Mouse (Mus musculus) ZHBTc4 (cell line): ENCODE results near the gene Dhcr24.

Experiments
- DNase-seq: peaks from one replicate; pipeline ENCODE4 v3.0.0-alpha.2; 2011; ENCODE audit warnings: low read depth, low spot score

Dhcr24 gene

GRCm38 (mm10) chr4:106606639-106607554, 46.1 kb downstream of the Dhcr24 start:
- peak; percentile 83 for DNase-seq

DNA sequence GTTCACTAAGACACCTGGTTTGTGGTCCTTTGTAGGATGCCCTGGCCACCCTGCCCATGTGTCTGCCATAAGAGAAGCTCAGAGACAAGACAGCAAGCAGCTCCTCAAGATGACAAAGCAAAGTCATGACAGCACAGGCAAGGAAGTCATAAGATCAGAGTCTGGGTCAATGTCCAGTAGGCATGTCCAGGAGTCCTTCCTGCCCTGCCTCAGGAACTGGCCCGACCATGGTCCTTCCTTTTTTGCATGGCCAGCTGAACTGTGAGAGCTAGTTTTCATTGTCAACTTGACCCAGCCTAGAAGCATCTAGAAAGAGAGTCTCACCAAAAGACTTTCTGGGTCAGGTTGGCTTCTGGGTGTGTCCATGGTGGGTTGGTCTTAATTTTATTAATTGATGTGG, 47.1 kb downstream of the Dhcr24 start:
- DNase-seq: no peak

- DNase-seq: no peak
Measured at GRCm38 (mm10) chr4:106613105-106613504, 52.3 kb downstream of the Dhcr24 start.

DNA sequence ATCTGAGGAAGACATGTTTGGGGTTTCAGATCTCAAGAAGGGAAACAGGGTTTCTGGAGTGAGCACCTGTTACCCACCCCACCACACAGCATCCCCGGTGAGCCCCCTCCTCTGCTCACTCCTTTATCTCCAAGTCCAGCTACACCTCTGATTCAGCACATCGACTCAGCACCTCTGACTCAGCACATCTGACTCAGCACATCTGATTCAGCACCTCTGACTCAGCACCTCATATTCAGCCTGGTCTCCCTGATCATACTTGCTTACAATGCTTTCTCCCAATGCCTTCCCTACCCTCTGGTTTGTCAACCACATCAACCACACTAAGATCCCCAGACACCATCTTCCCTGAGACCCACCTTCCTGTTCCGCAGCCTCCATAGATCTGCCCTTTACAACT, 52.7 kb downstream of the Dhcr24 start:
- peak; percentile 45 for DNase-seq

DNA sequence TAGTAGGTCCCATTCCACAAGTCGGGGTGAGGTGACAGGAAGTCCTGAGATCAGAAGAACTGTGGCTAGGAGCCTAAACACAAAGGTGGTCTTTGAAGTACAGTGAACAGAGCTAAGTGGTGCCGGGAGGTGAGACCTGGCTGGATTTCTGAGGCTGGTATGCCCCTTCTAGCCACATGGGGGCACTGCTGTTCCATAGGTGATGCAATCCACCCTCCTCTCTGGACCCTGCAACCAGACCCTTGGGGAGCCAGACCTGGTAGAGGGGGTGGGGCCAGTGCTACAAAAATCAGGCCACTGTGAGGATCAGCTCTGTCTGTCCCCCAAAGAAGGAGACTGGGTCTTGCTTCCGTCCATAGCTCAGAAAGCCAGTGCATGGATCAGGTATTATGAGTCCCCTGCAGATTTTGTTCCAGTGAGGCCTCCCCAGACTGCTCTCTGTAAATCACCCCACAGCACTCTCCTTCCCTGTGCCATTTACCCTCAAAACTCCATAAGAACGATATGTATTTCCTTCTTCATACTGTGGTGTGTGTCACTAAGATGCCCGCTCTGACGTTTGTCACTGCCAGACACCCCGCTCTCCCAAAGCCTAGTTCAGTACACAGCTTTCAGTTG, 53.5 kb downstream of the Dhcr24 start:
- peak; percentile 85 for DNase-seq

DNA sequence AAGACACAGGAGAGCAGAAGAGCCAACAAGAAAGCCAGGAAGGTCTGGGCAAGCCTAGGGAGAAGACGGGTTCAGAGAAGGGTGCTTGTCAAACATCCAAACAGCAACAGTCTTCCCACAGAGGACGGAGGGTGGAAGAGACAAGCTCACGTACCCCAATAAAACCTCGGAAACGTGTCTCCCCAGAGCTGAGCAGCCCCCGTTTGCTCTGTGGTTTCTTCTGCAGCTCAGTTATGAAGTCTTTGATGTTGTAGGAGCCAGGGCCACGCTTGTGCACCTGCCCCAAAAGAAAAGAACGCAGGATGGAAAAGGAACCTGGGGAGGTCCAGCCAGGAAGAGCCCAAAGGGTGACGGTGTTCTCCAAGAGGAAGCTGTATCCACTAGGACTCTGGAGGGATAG, 54.0 kb downstream of the Dhcr24 start:
- DNase-seq: no peak

GRCm38 (mm10) chr4:106615637-106616036, 54.8 kb downstream of the Dhcr24 start:
- DNase-seq: peak; percentile 92

GRCm38 (mm10) chr4:106617056-106617455, 56.2 kb downstream of the Dhcr24 start, which contains the start of gene Lexm:
Gene Lexm, minus strand, starts transcription at chr4:106617241.
- DNase-seq: peak; percentile 60

DNA sequence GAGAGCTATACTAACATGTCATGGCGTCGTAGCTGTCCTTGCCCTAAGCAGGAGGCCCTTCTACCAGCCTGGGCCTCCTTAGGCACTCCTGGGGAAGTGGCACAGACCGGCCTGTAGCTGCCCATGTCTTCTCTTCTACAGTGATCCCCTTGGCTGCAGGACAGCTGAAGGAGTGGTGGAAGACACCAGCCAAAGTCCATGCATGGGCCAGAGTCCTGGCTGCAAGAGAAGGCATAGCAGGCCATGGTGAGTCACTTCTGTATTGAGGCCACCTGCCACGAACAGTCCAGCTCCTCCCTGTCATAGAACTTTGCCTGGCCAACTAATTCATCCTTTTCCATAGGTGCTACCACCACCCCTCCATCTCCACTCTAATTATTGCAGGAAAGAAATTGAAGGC, 58.1 kb downstream of the Dhcr24 start:
- DNase-seq: no peak

DNA sequence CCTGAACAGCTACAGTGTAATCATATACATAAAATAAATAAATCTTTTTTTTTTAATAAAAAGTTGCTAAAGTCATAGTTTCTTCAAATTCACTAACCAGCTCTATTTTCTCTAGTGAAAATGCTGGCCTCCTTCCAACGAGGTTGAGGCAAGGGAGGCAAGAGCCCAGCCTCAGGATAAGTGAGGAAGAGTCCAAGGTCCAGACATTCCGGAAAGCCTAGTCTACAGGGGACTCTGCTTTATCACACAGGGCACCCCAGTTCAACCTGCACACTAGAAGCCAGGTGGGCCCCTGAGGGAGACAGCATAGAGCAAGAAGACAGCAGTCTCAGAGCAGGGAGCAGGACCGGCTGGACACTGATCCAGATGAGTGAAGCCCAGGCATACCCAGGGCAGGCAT, 60.6 kb downstream of the Dhcr24 start:
- DNase-seq: no peak

GRCm38 (mm10) chr4:106622030-106622493, 61.2 kb downstream of the Dhcr24 start, which contains the start of gene Ttc22:
Gene Ttc22, plus strand, starts transcription at chr4:106622432.
- peak; percentile 53 for DNase-seq

GRCm38 (mm10) chr4:106622712-106623111, 61.9 kb downstream of the Dhcr24 start:
- no peak for DNase-seq

DNA sequence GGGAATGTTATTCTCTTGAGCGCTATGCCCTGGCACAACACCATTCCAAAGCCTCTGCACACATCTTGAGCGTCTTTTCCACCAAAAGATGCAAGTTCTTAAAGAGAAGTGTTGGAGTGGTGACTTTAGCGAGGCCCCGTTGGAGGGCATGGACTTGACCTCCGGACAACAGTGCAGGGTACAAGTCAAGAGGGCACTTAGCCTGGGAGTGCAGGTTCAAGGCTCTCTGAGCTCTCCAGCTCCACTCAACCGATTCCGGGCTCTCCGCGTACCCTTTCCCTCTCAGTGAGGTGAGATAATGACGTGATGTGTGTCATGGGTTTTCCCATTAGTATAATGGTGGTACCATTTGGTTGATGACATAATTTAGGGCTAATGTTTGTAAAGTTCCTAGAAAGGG, 63.4 kb downstream of the Dhcr24 start:
- DNase-seq: no peak

- no peak for DNase-seq
Measured at GRCm38 (mm10) chr4:106627809-106628208, 67.0 kb downstream of the Dhcr24 start.

DNA sequence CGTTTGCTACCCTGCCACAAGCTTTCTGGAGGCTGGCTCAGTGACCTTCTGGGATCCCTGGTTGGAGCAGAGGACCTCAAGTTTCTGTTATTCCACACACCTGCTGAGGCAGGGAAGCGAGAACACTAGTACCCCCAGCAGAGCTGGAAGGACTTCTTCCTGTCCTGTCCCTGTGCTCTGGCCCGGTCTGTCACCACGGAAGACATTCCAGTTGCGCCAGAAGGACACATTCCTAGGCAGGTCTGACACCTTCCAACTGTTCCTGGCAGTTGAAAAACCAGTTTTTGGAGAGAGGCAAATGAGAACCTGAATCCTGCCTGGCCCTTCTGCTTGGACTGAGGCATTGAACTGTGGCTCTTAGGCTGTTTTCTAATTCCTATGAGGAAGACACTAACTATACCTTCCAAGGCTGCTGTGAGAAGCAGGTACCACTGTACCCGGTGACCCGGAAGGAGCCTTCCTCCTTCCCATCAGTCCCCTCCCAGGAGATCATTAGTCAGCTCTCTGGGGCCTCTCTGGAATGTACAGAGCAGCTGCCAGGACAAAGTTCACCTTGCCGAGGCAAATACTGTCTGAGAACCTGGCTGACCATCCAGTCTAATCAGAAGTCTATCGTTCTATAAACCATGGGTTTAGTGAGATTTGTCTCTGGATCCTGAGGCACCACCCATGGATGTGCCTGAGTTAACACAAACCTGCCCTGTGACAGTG, 68.0 kb downstream of the Dhcr24 start:
- peak; percentile 37 for DNase-seq

- peak; percentile 44 for DNase-seq
Measured at GRCm38 (mm10) chr4:106629374-106629773, 68.5 kb downstream of the Dhcr24 start.

DNA sequence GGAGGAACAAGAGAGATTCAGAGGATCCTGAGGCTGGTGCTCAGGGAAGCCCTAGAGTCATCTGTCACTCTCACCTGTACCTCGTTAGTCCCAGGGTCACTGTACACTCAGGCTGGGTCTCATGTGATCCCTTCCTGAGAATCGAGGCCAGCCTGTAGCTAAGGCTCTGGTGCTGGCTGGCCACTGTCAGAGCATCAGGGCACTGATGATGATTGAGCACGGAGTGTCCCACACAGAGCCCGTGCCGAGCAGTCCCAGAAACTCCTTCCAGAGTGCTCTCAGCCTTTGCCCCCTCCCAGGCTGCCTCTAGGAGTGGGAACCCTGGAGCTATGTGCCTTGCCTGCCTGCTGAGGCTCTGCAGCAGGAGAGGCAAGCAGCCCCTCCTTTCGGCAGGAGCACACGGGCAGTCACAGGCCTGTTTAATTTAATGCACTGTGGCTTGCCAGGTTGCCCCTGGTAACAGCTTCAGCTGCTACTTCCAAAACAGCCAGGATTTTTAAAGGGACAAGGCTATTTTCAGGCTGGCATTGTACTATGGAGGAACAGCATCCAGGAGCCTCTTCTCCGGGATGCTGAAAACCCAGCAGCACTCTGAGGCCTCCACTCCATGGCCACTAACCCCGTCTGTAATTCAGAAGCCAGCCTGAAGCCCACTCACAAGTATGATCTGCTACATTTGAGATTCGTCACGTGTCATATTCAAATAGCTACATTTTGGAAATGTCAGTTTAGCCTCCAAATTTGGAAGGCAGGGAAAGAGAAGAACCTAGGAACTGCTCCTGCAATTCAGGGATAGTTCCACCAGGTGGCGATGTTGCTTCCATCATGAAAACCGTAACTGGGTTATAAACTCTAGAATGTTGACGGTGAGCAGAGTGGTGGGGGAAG, 69.7 kb downstream of the Dhcr24 start:
- peak; percentile 80 for DNase-seq

- DNase-seq: no peak
Measured at GRCm38 (mm10) chr4:106632313-106632712, 71.5 kb downstream of the Dhcr24 start.

DNA sequence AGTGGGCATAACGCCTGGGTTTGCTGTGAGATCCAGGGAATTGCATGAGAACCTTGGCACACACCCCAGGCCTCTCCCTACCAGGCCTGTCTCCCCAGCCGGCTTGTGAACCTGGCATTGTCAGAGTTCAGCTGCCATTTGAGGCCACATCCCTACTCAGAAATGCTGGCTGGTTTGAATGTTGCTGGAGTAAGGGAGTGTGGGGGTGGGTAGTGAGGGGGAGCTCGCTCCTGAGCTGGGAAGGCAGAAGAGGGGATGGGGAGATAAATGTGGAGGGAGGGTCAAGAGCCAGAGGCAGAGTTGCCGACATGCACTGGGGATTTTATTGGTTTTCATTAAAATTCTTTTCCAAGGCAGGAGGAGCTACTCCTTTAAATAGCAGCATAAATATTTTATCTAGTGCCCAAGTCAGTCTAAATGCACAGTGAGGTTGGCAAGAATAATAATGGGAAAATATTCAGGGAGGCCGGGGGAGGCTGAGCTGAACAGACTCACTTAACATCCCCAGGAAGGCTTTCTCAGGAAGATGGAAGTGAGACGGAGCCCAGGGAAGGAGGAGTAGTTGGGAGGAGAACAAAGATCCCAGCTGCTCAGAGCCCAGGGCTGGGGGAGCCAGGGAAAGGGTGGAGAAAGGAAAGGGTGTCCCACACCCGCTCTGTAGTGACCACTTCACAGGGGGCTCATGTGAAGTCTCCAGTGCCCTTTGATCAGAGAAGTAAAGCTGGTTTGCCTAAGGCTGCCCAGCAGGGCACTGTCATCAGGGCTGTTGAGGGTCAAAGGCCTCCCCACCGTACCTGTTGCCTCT, 72.6 kb downstream of the Dhcr24 start:
- DNase-seq: no peak

- no peak for DNase-seq
Measured at GRCm38 (mm10) chr4:106634086-106634479, 73.2 kb downstream of the Dhcr24 start.
